Mouse (Mus musculus): Measurements from ENCODE around the gene Serpina10.
"Not testable (repeated sequence)": the region's sequence is repeated elsewhere in the genome, so short reads cannot be mapped to it uniquely, and the experiment has no call there.

Gene Serpina10

DNA sequence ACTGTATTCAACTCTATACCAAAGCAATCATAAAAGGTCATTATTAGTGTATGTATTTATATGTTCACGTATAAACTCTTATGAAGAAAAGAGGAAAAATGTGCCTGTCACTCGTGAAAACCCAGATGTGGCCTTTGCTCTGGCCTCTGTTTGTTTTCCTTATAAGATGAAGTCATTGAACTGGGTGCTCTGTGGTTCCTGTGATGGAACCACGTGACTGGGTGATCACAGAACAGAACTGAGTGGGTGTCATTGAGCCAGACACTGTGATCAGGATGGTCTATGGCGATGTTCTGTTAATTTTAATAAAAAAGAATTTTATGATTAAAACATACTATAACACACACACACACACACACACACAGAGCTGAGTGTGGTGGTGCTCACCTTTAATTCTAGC lies 15.5 kb downstream of the Serpina10 start:
- no peak for DNase-seq (ENCODE audit: low read depth, low spot score)

DNA sequence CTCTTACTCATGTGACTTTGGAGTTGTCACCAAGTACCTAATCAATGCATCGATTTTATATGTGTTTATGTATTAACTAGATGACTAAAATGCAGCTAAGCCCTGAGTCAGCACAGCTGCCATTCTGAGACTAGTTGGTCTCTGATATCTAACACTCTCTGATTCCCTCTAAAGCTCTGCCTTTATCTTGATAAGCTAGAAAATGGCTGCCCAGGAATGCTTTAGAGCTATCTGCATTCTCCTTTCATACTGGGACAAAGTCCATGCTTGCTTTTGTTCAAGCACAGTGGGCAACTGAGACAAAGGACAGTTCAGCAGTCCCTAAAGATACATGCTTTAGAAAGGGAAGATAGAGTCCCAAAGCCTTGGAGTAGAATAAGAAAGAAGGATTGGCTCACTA lies 16.1 kb downstream of the Serpina10 start:
- DNase-seq (ENCODE audit: low read depth, low spot score): no peak

DNA sequence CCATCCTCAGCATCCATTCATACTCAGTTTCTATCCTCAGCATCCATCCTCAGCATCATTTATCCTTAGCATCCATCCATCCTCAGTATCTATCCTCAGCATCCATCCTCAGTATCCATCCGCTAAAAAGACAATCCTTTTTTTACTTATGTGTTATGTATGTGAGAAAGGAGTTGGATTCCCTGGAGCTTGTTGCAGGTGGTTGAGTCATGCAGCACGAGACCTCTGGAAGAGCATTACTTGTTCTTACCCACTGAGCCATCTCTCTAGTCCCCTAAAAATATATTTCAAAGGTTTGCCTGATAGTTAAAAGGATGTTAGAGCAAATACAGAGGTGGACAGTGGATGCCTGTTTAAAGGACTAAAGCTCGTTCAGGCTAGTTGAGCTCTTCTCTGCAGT lies 29.4 kb downstream of the Serpina10 start:
- DNase-seq (ENCODE audit: low read depth, low spot score): no peak

DNA sequence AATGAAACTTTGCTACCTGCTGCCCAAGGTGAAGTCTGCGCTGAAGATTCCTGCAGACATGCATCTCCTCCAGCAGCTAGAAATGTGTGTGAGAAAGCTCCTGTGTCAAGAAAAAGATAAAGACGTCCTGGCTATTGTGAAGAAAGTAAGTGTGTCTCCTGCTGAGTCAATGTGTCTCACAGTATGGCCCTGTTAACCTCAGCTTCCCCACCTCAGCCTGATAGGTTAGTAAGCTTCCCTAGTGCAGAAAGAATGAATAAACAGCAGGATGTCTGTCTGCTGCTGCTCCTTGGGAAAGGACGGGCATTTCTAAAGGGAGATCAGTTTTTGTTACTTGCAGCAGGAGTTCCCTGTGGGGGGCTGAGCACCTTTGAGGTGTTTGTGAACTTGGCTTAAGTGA lies 30.9 kb downstream of the Serpina10 start:
- no peak for DNase-seq (ENCODE audit: low read depth, low spot score)

DNA sequence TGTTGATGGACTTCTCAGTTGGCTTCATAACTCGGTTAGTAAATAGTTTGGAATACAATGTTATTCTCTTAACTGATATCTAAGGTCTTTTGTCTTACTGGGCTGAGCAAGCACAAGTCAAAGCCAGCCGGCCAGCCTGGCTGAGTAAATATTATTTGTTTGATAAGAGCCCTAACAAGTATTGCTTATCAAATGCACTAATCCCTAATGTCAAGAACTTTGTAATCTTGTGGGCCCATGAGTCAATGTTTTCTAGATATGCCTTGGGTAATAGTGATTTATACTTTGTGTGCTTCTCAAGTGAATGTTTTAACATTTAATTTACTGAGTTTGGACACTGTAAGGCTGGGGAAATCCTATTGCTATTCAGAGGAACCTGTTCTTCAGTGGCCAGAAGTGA lies 32.8 kb downstream of the Serpina10 start:
- no peak for DNase-seq (ENCODE audit: low read depth, low spot score)

DNA sequence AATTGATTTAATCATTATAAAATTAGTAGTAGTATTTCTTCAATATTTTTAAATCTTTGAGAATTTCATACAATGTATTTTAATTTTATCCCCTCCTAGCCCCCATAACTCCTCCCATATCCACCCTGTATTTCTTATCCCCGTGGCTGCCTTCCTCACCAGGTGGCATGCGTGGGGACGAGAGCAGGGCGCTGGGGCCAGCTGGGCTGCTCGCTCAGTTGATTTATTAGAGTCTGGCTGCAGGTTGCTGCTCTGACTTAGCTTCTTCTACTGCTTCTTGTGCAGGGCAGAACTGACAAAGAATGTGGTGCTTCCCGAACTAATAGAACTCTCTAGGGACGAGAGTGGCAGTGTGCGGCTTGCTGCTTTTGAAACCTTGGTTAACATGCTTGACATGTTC lies 47.5 kb downstream of the Serpina10 start:
- no peak for DNase-seq (ENCODE audit: low read depth, low spot score)

DNA sequence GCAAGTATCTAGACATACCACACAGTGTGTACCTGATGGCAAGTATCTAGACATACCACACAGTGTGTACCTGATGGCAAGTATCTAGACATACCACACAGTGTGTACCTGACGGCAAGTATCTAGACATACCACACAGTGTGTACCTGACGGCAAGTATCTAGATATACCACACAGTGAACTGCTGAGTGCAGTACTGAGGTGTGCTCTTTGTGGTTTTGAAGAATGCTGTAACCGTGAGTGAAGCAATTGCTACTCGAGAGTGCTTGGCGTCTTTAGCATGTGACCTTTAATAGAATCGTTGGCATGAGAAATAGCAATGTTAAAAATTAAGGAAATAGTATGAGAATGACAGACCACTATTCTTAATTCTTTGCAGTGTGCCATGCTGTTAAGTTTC lies 53.1 kb downstream of the Serpina10 start:
- not testable (repeated sequence) for DNase-seq (ENCODE audit: low read depth, low spot score)

DNA sequence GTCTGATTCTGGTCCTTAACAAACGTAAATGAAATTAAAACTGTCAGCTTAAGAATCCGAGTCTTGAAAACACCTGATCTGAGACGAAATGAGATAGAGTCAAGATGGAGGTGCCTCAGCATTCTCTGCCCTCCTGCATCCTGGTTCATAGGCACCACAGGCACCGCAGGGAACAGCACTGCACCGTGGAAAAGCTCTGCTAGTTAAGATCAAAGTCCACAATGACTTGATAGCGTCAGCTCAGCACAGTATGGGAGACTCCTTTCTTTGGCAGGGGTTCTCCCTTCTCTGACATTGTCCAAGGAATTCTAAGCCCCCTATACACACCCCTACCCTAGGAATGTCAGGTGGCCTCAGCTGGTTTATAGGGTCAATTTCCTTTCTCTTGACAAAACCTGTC lies 61.6 kb downstream of the Serpina10 start:
- no peak for DNase-seq (ENCODE audit: low read depth, low spot score)

DNA sequence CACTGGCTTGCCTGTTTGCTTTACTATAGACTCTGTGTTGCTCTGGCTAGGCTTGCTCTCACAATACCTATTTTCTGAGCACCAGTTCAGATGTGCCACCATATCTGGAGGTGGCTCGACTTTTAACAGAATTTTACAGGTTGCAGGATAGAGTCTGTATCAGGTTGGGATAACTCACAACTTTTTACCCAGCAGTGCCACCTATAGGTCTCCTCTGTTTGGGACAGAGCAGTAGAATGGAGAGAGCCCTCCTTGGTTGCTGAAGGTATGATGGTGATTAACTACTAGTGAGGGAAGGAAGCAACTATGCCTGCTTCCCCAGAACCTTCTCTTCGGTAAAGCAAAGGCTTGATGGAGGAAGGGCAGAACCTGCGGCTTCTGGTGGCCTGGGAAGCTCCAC lies 64.1 kb downstream of the Serpina10 start:
- no peak for DNase-seq (ENCODE audit: low read depth, low spot score)

DNA sequence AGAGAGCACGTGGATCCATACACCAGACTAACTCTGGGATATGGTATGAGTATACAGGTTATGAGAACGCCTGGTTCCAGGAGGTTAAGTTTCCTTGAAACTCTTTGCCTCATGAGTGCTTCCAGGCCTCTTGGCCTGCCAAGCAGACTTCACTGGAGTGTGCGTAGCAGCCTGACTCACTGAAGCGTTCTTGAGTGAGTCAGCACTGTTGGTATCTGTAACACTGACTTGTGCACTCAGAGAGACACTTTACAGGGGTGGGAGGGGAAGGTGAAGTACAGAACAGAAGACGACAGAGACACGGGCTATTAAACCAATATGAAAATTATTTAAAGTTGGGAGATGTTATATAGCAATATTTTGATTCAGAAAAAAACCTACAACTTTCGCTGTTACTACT lies 66.1 kb downstream of the Serpina10 start:
- DNase-seq (ENCODE audit: low read depth, low spot score): no peak

Data from CD4-positive helper T cell, adult 2 months (primary cell).